Mouse (Mus musculus): ENCODE results near the gene Gtdc1.

DNA sequence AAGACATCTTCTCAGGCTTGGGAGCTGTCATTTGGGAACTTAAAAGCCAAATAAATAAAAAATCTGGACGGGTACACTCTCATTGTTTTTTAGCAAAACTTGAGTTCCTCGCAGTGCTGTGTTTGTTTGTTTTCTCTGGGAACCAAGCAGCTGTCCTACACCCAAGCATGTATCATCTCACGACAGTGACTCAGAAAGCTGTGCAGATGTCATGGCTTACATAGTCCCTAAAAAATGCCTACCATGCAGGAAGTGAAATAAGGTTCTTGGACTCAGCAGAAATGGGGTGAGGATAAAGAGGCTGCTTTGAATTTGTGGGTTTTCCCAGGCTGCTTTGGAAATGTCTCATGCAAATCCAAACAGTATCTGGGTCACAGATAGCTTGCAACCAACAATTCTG is 28.8 kb upstream of the Gtdc1 start:
- no peak for TF ChIP-seq POLR2A (IDR thresholded peaks at IDR 0.05; ENCODE audit: borderline replicate concordance, extremely low read depth, insufficient read depth, insufficient read length, poor library complexity, severe bottlenecking)
- no peak for TF ChIP-seq CTCF (IDR thresholded peaks at IDR 0.05; ENCODE audit: borderline replicate concordance, extremely low read depth, insufficient read depth, insufficient read length)
